Mouse (Mus musculus) inflammation-experienced regulatory T-cells, adult 6 months (primary cell): ENCODE data around the gene Aspdh. TPM values are rescaled to one million over a fixed set of nuclear protein-coding genes. Genes with fewer than 3 reads are reported as not detected.

Experiments used
- ATAC-seq: one replicate; pipeline ENCODE4 v1.8.0; 2017
- polyA plus RNA-seq, 3 experiments: library from polyadenylated mRNA; unstranded; fragments of 100-300 nt; shearing (Covaris generic); gene quantifications; one replicate each; pipeline ENCODE4 v1.2.1; 2017

Gene Aspdh
- polyA plus RNA-seq, 3 experiments from 2014 or later: not detected

GRCm38 (mm10) chr7:44453256-44453655 lies 11.9 kb upstream of the Aspdh start:
- ATAC-seq: no peak

- ATAC-seq: no peak
Observed at GRCm38 (mm10) chr7:44456302-44456701, 8.9 kb upstream of the Aspdh start.

GRCm38 (mm10) chr7:44460067-44460466 lies 5.1 kb upstream of the Aspdh start:
- no peak for ATAC-seq

GRCm38 (mm10) chr7:44460767-44461502 lies 4.3 kb upstream of the Aspdh start:
- no peak for ATAC-seq

GRCm38 (mm10) chr7:44461503-44462217 lies 3.5 kb upstream of the Aspdh start:
- ATAC-seq: no peak

GRCm38 (mm10) chr7:44462218-44463055 lies 2.8 kb upstream of the Aspdh start:
- ATAC-seq: no peak

- ATAC-seq: no peak
Observed at GRCm38 (mm10) chr7:44463056-44463425, 2.1 kb upstream of the Aspdh start.

GRCm38 (mm10) chr7:44463556-44464225 lies 1.5 kb upstream of the Aspdh start:
- no peak for ATAC-seq

GRCm38 (mm10) chr7:44464511-44464910 lies 680 bp upstream of the Aspdh start:
- no peak for ATAC-seq

- no peak for ATAC-seq
Observed at GRCm38 (mm10) chr7:44466006-44466887, 1.1 kb downstream of the Aspdh start.

- no peak for ATAC-seq
Observed at GRCm38 (mm10) chr7:44466888-44467311, 1.7 kb downstream of the Aspdh start.

- ATAC-seq: peak; percentile 99
Observed at GRCm38 (mm10) chr7:44467811-44468411, 2.7 kb downstream of the Aspdh start, which contains the start of gene Josd2. Josd2 (plus strand) TSS chr7:44467980.

GRCm38 (mm10) chr7:44468644-44469285 lies 3.6 kb downstream of the Aspdh start:
- no peak for ATAC-seq

- ATAC-seq: no peak
Observed at GRCm38 (mm10) chr7:44469677-44470675, 4.8 kb downstream of the Aspdh start.

- ATAC-seq: no peak
Observed at GRCm38 (mm10) chr7:44470696-44471612, 5.8 kb downstream of the Aspdh start.

GRCm38 (mm10) chr7:44471880-44472557 lies 6.8 kb downstream of the Aspdh start:
- ATAC-seq: no peak

GRCm38 (mm10) chr7:44472558-44472885 lies 7.3 kb downstream of the Aspdh start:
- ATAC-seq: no peak
